Mouse (Mus musculus) CH12.LX (cell line): ENCODE data around the gene Ablim2.

Experiments
- CTCF ChIP-seq, 2 experiments: IDR thresholded peaks in 1 of 2; conservative IDR thresholded peaks in 1 of 2; 2 replicates each; pipeline ENCODE4 v1.5.1; 2011 to 2012; ENCODE audit warnings: low read depth in 2 of 2, low read length in 2 of 2, improper control_type of control experiment in 1 of 2, inconsistent platforms in 1 of 2, mild to moderate bottlenecking in 1 of 2, moderate library complexity in 1 of 2
- EP300 ChIP-seq: IDR thresholded peaks from 2 replicates; pipeline ENCODE4 v1.6.1; 2011; ENCODE audit warnings: low read length, improper control_type of control experiment
- GABPA ChIP-seq: IDR thresholded peaks from 2 replicates; pipeline ENCODE4 v1.6.1; 2012; ENCODE audit warnings: low read depth, low read length, improper control_type of control experiment, inconsistent platforms; ENCODE audit not compliant: insufficient replicate concordance
- MAZ ChIP-seq: IDR thresholded peaks from 2 replicates; pipeline ENCODE4 v1.6.1; 2012; ENCODE audit warnings: low read depth, mild to moderate bottlenecking, inconsistent platforms, low read length, improper control_type of control experiment, moderate library complexity
- NELFE ChIP-seq: IDR thresholded peaks from 2 replicates; pipeline ENCODE4 v1.6.1; 2011; ENCODE audit warnings: low read depth, low read length, improper control_type of control experiment
- SMC3 ChIP-seq: IDR thresholded peaks from 2 replicates; pipeline ENCODE4 v1.6.1; 2011; ENCODE audit warnings: low read depth, low read length, improper control_type of control experiment

DNA sequence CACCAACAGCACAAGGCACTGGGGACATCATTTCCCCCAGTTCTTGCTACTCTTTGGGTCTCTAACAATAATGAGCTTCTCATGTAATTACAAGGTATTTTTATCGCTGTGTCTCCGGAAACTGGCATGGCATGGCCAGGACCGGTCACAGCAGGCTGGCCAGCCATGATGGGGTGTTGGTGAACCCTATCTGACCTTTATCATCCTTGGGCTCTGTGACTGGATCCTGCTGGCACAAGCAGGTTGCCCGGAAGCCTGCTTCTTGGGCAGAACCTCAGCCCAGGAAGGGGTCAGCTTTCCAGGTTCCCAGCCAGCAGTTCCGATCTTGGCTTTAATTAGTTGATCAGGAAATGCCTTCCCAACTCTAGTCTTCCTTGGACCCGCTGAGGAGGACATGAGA, 31.0 kb downstream of the Ablim2 start:
- TF ChIP-seq MAZ (no peak), SMC3 (no peak), CTCF (conservative IDR thresholded peaks at IDR 0.05 in 1 of 2, IDR thresholded peaks at IDR 0.05 in 1 of 2; ENCODE audit: low read depth in 2 of 2, low read length in 2 of 2) (no peak), EP300 (no peak), NELFE (no peak), GABPA (no peak)
